Mouse (Mus musculus) myocyte (in vitro differentiated cells): ENCODE results near the gene Pgbd1. TPM values are rescaled to one million over a fixed set of nuclear protein-coding genes. Genes with fewer than 3 reads are reported as not detected.

ENCODE experiments used
- H3K27me3 ChIP-seq: one replicate; pipeline ENCODE4 v1.6.1; 2011; ENCODE audit not compliant: control insufficient read depth, insufficient read depth, insufficient read length
- H3K36me3 ChIP-seq: one replicate; pipeline ENCODE4 v1.6.1; 2011; ENCODE audit not compliant: control insufficient read depth, insufficient read depth
- H3K4me2 ChIP-seq: one replicate; pipeline ENCODE4 v1.6.1; 2011; ENCODE audit warnings: low read depth, control low read depth
- H3K4me3 ChIP-seq: one replicate; pipeline ENCODE4 v1.5.1; 2011; ENCODE audit warnings: mild to moderate bottlenecking, control low read depth, moderate library complexity
- H3K79me2 ChIP-seq: one replicate; pipeline ENCODE4 v1.6.1; 2011; ENCODE audit not compliant: control insufficient read depth, insufficient read depth
- H3ac ChIP-seq: one replicate; pipeline ENCODE4 v1.6.1; 2011; ENCODE audit not compliant: control insufficient read depth, insufficient read length
- CEBPB ChIP-seq: IDR thresholded peaks from 2 replicates; pipeline ENCODE4 v1.6.1; 2011; ENCODE audit warnings: mild to moderate bottlenecking, moderate library complexity; ENCODE audit not compliant: poor library complexity, insufficient read depth, severe bottlenecking
- E2F4 ChIP-seq: IDR thresholded peaks from one replicate; pipeline ENCODE4 v1.6.1; 2011; ENCODE audit warnings: mild to moderate bottlenecking, control low read depth, moderate library complexity; ENCODE audit not compliant: insufficient read depth
- MAX ChIP-seq: IDR thresholded peaks from one replicate; pipeline ENCODE4 v1.6.1; 2011; ENCODE audit warnings: low read depth, mild to moderate bottlenecking, control low read depth
- MYOD1 ChIP-seq, 3 experiments: IDR thresholded peaks; one replicate each; pipeline ENCODE4 v1.6.1; 2011; ENCODE audit warnings: control low read depth in 2 of 3, low read depth in 2 of 3, mild to moderate bottlenecking in 2 of 3, moderate library complexity in 1 of 3; ENCODE audit not compliant: insufficient read length in 2 of 3, control insufficient read depth in 1 of 3
- MYOG ChIP-seq, 3 experiments: IDR thresholded peaks; one replicate each; pipeline ENCODE4 v1.6.1; 2011; ENCODE audit warnings: control low read depth in 2 of 3, low read depth in 2 of 3, mild to moderate bottlenecking in 2 of 3; ENCODE audit not compliant: insufficient read length in 2 of 3, control insufficient read depth in 1 of 3, insufficient read depth in 1 of 3
- POLR2A ChIP-seq: IDR thresholded peaks from one replicate; pipeline ENCODE4 v1.6.1; 2011; ENCODE audit warnings: low read depth, mild to moderate bottlenecking, control low read depth, moderate library complexity; ENCODE audit not compliant: insufficient read length
- POLR2AphosphoS2 ChIP-seq: IDR thresholded peaks from one replicate; pipeline ENCODE4 v1.6.1; 2011; ENCODE audit warnings: low read depth, control low read depth; ENCODE audit not compliant: insufficient read length
- REST ChIP-seq: IDR thresholded peaks from one replicate; pipeline ENCODE4 v1.6.1; 2011; ENCODE audit warnings: mild to moderate bottlenecking, control low read depth, moderate library complexity; ENCODE audit not compliant: insufficient read depth, insufficient read length
- SRF ChIP-seq: IDR thresholded peaks from one replicate; pipeline ENCODE4 v1.6.1; 2011; ENCODE audit warnings: low read depth; ENCODE audit not compliant: control insufficient read depth, insufficient read length
- TCF12 ChIP-seq: IDR thresholded peaks from one replicate; pipeline ENCODE4 v1.6.1; 2011; ENCODE audit warnings: mild to moderate bottlenecking, control low read depth; ENCODE audit not compliant: poor library complexity, insufficient read depth, severe bottlenecking
- TCF3 ChIP-seq: IDR thresholded peaks from one replicate; pipeline ENCODE4 v1.6.1; 2011; ENCODE audit warnings: low read depth, control low read depth; ENCODE audit not compliant: insufficient read length
- USF1 ChIP-seq: IDR thresholded peaks from one replicate; pipeline ENCODE4 v1.6.1; 2011; ENCODE audit warnings: low read depth, mild to moderate bottlenecking, control low read depth, moderate library complexity
- polyA plus RNA-seq: library from polyadenylated mRNA; unstranded; fragments of >200 nt; fragmentation: generic; extraction: Trizol; gene quantifications from one replicate; pipeline ENCODE4 v1.2.1, GENCODE M21; 2012; ENCODE audit warnings: missing spikeins

The Pgbd1 gene
- polyA plus RNA-seq, 1 experiment = 0.13 TPM

DNA sequence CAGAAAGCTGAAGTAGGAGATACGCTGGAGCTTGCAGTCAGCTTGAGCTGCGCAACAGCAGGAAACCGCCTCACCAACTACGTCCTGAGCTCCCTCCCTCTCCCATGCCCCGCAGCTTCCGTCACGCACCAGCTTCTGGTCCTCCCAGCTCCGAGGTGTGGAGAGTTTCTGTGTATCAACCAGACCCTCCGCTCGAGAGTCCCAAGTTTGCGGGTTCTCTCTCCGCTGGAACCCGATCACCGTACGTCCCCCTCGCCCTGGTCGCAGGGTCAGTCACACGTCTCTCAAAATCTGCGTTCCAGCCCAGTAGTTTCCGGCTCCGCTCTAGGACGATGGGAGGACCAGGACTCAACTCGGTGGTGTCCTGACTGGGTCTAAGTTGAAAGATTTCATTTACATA, 12.6 kb upstream of the Pgbd1 start, which contains the start of gene Zscan26:
Gene Zscan26 (minus strand): TSS at position 282 of the 400 bp plus-strand sequence.
- Histone ChIP-seq H3K4me3 (peak within 1 kb of the TSS; percentile 72), H3K79me2 (peaks cover 43% of the 10 kb centered on the region), H3K36me3 (peaks cover 14% of the 10 kb centered on the region), H3ac (peak within 1 kb of the TSS; percentile 86), H3K27me3 (no peaks in the 10 kb centered on the region), H3K4me2 (peak within 1 kb of the TSS; percentile 78)
- peak; percentile 78 for TF ChIP-seq POLR2A
- no peak for TF ChIP-seq TCF12
- peak; percentile 75 for TF ChIP-seq POLR2AphosphoS2
- peak; percentile 47; the same call in 1 of the 2 replicates for TF ChIP-seq CEBPB
- no peak for TF ChIP-seq TCF3
- TF ChIP-seq SRF = peak; percentile 16
- no peak for TF ChIP-seq USF1
- peak in 1 of 3 experiments; percentile 25 for TF ChIP-seq MYOG (IDR thresholded peaks at IDR 0.05; ENCODE audit: control insufficient read depth in 1 of 3, insufficient read depth in 1 of 3, insufficient read length in 2 of 3, low read depth in 2 of 3)

DNA sequence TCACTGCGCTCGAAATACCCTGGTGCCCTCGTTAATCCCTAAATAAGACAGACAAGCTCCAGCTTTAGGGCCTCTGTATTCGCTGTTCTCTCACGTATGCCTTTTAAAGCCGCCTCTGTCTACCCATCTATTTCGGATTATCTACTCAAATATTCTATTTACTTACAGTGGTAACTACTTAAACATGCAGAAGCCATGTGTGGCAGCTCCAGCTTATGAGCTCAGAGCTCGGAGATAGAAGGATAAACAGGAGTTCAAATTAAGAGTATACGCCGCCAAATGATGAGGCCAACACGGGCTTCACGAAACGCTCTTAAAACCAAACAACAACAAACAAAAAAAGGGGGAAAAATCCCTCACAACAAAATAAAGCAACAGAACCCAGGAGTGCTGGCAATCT, 12.2 kb upstream of the Pgbd1 start:
- no peaks in the 10 kb centered on the region for H3K27me3 ChIP-seq
- H3K79me2 ChIP-seq = peaks cover 43% of the 10 kb centered on the region
- no peak for TF ChIP-seq MYOD1 (IDR thresholded peaks at IDR 0.05; ENCODE audit: control insufficient read depth in 1 of 3, insufficient read length in 2 of 3, low read depth in 2 of 3)
- no peak for TF ChIP-seq CEBPB
- no peak for TF ChIP-seq E2F4
- TF ChIP-seq MAX = no peak
- TF ChIP-seq POLR2AphosphoS2 = no peak
- TF ChIP-seq MYOG (IDR thresholded peaks at IDR 0.05; ENCODE audit: control insufficient read depth in 1 of 3, insufficient read depth in 1 of 3, insufficient read length in 2 of 3, low read depth in 2 of 3) = no peak
- TF ChIP-seq SRF = no peak
- no peak for TF ChIP-seq POLR2A
- no peak for TF ChIP-seq REST
- no peak for TF ChIP-seq TCF3
- TF ChIP-seq USF1 = no peak
- TF ChIP-seq TCF12 = no peak
- H3ac ChIP-seq = peak overlapping the region; percentile 86
- H3K4me2 ChIP-seq = peak overlapping the region; percentile 78
- peaks cover 14% of the 10 kb centered on the region for H3K36me3 ChIP-seq
- peak overlapping the region; percentile 72 for H3K4me3 ChIP-seq

DNA sequence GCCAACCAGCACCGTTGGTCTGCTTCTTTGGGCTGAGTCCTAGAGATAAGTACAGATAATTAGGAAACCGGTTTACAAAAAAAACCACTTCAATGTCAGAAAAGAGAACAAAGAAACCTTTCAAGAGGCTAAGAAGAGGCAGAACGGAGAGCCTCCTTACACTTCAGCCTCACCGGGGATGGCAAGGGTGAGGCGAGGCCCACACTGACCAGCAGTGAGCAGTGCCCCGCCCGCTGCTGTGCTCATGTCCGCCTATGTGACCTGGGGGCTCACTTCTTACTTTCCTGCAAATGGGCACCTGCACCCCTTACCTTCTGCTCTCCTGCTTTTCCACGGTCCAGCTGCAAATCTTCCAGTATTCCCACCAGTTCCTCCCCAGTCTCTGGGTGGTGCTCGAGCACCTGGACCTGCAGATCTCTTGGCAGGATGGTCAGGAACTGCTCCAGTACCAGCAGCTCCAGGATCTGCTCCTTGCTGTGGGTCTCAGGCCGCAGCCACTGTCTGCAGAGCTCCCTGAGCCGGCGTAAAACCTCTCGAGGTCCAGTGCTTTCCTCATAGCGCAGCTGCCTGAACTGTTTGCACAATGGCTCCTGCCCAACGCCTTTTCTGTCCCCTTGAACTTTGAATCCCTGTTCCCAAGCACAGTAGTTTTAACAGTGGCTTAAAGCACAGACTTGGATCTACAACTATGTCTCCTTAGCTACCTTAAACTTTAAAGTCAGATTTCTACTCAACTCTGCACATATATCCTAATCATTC, 7.2 kb upstream of the Pgbd1 start:
- Histone ChIP-seq H3K36me3 (peaks cover 27% of the 10 kb centered on the region), H3ac (no peak overlapping the region), H3K4me2 (no peak overlapping the region), H3K4me3 (no peak overlapping the region), H3K27me3 (no peaks in the 10 kb centered on the region), H3K79me2 (peaks cover 39% of the 10 kb centered on the region)
- TF ChIP-seq CEBPB (no peak), REST (no peak), TCF12 (no peak), MYOD1 (IDR thresholded peaks at IDR 0.05; ENCODE audit: control insufficient read depth in 1 of 3, insufficient read length in 2 of 3, low read depth in 2 of 3) (no peak), USF1 (no peak), POLR2AphosphoS2 (no peak), SRF (no peak), MYOG (IDR thresholded peaks at IDR 0.05; ENCODE audit: control insufficient read depth in 1 of 3, insufficient read depth in 1 of 3, insufficient read length in 2 of 3, low read depth in 2 of 3) (no peak), MAX (no peak), POLR2A (no peak), E2F4 (no peak), TCF3 (no peak)

DNA sequence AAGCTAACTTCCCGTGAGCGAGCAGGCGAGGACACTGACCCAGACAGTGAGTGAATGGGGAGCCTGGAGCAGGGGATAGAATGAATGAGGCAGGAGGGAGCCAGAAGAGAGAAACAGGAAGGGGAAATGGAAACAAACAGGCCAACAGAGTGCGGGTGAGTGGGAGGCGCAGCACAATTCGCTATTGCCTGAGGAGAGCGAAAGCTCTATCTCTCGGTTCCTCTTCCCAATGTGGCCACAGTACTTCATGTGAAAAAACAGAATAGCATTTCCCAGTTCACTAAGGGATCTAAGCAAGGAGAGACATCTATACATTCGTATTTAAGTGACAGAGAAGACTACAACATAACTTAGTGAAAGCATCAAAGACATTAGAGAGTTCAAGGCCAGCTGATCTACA, 5.9 kb upstream of the Pgbd1 start:
- no peaks in the 10 kb centered on the region for H3K27me3 ChIP-seq
- no peak overlapping the region for H3K4me2 ChIP-seq
- H3K4me3 ChIP-seq = no peak overlapping the region
- peaks cover 27% of the 10 kb centered on the region for H3K36me3 ChIP-seq
- H3ac ChIP-seq = no peak overlapping the region
- H3K79me2 ChIP-seq = peaks cover 26% of the 10 kb centered on the region
- no peak for TF ChIP-seq MAX
- no peak for TF ChIP-seq SRF
- no peak for TF ChIP-seq POLR2AphosphoS2
- TF ChIP-seq TCF12 = no peak
- TF ChIP-seq CEBPB = no peak
- no peak for TF ChIP-seq TCF3
- no peak for TF ChIP-seq MYOG (IDR thresholded peaks at IDR 0.05; ENCODE audit: control insufficient read depth in 1 of 3, insufficient read depth in 1 of 3, insufficient read length in 2 of 3, low read depth in 2 of 3)
- TF ChIP-seq E2F4 = no peak
- TF ChIP-seq USF1 = no peak

DNA sequence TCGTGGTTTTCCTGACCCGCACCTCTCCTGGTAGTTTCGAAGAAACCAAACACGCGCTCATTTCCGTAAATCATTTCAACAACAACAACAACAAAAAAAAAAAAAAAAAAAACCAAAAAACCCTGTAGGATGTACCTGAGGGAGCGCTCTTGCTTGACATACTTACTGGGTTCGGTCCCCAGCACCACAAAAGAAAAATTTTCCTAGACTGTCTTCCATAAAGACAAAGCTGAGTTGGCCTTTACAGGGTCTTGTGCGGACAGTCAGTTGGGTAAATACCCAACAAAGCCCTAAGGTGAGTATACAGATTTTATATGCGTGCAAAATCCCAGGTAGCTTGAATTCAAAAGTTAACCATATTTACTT, 332 bp upstream of the Pgbd1 start:
- H3K27me3 ChIP-seq = no peaks in the 10 kb centered on the region
- no peak for TF ChIP-seq MYOD1 (IDR thresholded peaks at IDR 0.05; ENCODE audit: control insufficient read depth in 1 of 3, insufficient read length in 2 of 3, low read depth in 2 of 3)
- no peak for TF ChIP-seq MYOG (IDR thresholded peaks at IDR 0.05; ENCODE audit: control insufficient read depth in 1 of 3, insufficient read depth in 1 of 3, insufficient read length in 2 of 3, low read depth in 2 of 3)
- TF ChIP-seq SRF = no peak
- TF ChIP-seq TCF12 = no peak
- no peak for TF ChIP-seq POLR2AphosphoS2
- TF ChIP-seq CEBPB = no peak
- no peak for TF ChIP-seq TCF3
- TF ChIP-seq USF1 = no peak
- TF ChIP-seq POLR2A = no peak
- no peak for TF ChIP-seq E2F4
- peaks cover 13% of the 10 kb centered on the region for H3K36me3 ChIP-seq
- no peak overlapping the region for H3K4me3 ChIP-seq
- H3K4me2 ChIP-seq = peak overlapping the region; percentile 30
- no peaks in the 10 kb centered on the region for H3K79me2 ChIP-seq
- no peak overlapping the region for H3ac ChIP-seq
